Mouse (Mus musculus) ovary, postnatal 36 days (tissue): ENCODE results near the gene Nfib.

ENCODE experiments used
- DNase-seq: peaks from one replicate; pipeline ENCODE4 v3.0.0; 2022; ENCODE audit warnings: low spot score, mixed read lengths

The Nfib gene

DNA sequence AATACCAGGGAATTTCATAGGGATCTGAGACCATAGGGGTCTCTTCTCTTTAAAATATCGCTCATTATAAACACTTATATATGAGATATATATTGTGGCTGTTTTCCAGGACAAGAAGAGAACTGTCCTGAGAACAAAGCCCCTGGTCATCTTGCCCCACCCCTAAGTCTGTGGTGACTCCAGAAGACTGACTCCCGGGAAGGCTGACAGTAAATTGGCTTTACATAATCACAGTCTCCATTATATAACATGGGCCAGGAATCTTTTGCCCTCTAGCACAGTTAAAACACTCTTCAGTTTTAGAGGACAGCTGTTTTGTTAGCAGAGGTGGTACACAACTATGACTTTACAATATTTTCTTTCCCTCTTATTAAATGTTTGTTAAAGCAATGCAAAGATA, 315.0 kb downstream of the Nfib start:
- DNase-seq = no peak

DNA sequence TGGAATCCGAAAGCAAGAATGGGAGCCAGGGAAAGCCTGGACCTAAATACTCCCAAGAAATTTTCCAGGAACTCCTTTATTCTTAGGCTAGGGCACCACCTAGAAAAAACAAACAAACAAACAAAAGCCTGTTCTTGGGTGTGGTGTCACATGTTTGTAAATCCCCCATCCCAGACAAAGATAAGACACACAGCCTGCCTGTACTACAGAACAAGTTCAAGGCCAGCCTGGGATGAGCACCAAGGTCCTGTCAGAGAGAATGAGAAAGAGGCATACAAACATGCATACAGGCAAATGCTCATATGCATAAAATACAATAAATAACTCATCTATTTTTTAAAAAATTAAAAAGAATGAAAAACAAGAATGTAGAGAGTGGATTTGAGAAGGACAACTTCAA, 315.7 kb downstream of the Nfib start:
- DNase-seq = no peak

DNA sequence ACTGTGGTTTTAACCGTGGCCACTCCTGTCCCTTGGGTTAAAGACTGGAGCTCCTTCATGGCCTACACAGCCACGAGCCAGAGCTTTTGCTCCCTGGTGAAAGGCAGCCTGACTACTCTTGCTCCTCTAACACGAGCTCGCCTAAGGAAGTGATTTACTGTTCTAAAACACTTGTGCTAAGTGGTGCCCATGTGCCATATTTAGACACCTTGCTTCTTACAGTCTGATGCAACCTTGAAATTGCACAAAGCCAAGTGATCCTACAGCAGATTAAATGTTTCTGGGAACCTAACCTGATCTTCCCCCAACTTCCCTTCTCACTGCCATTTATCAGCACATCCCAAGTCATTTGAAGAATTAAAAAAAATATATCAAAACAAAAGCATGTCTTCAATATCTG, 317.9 kb downstream of the Nfib start:
- DNase-seq = no peak

DNA sequence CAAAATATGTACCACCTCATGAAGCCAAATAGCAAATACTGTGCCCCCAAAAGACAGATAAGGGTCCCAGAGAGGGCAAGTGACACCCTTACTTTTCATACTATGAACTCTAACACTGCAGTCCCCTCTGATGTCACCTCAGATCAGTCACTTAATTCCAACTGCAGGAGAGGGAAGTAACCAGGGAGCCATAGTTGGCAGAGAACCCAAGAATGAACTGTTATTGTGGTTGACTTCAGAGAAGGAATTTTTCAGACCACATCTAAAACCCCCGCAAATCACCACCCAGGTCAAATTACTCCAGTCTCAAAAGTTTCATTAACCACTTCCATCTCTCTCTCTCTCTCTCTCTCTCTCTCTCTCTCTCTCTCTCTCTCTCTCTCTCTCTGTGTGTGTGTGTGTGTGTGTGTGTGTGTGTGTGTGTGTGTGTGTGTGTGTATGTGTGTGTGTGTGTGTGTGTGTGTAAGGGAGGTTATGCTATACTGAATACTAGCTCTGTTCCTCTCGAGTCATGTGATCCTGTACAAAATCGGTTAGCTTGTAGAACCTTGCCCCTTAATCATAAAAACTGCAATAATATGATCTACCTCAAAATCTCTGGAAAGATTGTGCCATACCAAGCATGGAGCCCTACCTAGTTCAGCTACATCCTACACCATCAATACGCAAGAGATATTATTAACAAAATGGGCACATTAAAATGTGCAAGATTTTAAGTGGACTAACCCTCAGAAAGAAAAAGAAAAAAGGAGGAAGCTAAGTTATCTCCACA, 319.1 kb downstream of the Nfib start:
- no peak for DNase-seq

DNA sequence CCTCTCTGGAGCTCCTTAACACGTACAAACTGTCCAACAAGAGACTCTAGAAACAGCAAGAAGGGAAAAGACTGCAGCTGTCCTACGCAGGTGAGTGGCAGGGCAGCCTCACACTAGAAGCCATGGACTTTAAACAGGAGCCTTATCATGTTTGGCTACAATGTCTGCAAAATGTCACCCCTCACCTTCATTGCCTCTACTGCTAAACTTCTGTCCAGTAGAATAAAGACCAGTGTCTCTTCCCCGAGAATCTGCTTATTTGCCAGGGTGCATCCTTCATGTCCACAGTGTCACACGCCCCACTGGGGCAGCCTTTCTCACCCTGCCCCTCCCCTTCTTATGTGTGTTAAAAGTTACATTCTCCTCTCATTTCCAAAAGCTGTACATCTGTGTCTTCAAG, 319.9 kb downstream of the Nfib start:
- DNase-seq = no peak

DNA sequence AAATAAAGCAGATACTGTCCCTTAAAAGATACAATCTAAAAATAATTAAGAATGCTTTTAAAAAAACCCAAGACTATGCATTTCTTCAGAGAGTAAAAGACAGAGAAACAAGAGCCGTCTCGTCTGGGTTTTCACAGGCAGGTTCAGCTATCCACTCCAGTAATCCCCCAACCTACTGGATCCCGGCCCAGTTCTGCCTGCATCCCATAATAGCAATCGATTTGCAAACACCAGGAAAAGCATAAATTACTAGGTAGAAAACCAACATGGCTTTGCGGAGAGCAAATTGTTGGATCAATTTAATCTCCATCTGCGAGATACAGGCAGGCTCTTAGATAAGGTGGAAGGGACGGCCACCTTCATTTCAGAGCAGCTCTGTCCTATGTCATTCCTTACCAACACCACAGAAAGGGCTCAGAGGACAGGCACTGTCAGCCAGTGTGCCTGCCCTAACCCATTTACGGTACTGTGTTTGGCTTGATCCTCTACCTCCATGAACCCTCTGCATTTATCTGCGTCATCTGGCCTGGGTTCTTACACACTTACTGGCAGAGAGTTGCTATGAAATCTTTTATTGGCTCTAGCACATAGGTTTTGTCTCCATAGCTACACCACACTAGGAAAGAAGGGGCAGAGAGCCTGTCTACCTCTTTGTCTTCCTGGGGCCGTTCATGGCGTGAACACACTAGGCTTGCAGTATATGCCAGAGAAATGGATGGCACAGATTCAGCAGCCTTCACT, 321.4 kb downstream of the Nfib start:
- no peak for DNase-seq

DNA sequence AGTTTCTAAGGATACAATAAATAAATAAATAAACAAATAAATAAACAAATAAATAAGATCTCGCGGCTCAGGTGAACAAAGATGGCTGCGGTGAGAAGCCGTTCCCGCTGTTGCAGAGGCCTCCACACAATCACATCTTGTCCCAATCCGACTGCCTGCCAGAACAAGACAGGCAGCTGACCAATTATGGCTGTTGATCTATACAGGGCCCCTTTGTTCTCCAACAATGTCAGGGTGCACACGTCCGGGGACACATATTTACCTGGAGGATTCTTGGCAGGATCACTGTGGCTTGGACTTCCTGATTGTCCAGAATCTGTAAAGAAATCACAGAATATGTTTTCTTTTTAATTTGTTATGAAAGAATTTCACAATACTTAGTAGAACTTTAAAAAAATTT, 322.2 kb downstream of the Nfib start:
- DNase-seq = no peak

DNA sequence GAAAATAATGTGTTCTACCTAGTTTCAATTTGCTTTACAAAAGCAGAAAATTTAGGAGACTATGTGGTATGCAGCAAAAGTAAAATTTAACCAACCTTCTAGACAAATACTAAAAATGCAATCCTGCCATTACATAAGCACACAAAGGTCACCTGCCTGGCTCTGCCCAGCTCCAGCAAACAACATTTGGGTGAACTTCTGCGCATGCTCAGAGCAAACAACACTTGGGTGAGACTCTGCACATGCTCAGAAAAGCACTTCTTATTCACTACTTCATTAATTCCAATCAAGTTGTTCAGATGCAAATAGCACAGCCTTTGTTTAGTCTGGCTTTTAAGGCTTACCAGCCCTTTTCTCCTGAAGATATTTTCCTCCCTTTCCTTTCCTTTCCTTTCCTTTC, 323.8 kb downstream of the Nfib start:
- DNase-seq = no peak

DNA sequence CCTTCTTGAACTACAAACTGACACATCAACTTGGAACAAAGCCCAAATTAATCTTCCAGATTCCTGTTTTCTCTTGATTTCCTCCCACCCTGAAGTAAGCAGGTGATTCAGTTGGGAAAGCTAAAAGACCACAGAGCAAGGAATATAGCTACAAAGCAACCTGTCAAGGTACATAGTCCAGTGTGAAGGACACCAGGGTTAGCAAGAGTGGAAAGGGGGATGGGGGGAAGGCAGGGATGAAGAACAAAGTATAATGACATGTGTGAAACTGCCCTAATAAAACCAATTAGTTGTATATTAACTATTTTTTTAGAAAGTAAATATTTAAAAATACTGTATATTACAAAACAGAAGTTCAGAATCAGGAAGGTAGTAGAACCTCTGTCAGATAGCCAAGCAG, 325.0 kb downstream of the Nfib start:
- DNase-seq = no peak

DNA sequence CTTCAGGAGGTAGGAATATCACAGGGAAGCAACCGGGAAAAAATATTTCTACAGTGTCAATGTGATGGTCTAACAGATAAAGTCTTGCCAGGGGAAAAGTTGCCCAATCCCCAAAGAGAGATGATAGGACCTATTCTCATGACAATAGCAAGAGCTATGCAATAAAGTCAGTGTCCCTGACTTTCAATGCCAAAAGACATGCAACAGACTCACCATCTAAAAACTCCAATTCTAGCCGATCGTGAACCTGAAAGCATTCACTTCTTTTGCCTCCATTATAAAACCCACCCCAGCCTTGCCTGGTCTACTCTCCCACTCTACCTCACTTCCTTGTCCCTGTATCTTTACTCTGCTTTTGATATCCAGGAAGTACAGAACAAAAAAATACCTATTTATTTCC, 327.5 kb downstream of the Nfib start:
- DNase-seq = no peak

DNA sequence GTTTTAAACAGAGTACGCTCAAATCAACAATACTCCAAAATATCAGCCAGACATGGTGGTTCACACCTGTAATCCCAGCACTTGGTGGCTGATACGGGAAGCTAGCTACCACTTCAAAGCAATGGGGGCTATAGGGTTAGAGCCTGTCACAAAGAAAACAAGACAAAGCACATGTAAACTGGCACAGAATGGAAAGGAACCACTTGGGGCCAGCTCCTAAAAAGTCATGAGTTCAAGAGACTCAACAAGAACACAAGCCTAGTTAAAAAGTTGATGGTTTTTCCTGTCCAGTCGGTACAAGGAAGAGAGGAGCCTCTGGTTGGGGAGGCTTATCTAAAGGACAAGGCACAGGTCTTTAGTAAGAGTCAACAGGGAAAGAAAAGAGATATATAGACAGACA, 327.9 kb downstream of the Nfib start:
- DNase-seq = no peak

DNA sequence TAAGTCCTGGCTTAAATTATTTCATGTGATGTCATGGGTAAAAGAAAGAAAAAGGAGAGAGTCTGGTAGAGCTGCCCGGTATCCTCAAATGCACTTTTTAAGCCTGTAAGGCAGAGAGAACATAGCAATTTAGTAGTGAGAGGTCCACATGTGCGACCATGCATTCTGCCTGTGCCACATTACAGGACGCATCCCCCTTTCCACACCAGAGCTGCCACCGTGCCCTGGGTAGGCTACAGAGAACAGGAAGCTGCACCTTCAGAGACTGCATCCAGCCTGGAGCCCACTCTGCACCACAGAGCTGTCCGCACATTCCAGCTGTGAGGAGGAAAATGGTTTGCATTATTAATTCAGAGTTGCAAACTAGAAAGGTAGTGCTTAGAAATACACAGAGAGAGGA, 331.0 kb downstream of the Nfib start:
- DNase-seq = no peak

DNA sequence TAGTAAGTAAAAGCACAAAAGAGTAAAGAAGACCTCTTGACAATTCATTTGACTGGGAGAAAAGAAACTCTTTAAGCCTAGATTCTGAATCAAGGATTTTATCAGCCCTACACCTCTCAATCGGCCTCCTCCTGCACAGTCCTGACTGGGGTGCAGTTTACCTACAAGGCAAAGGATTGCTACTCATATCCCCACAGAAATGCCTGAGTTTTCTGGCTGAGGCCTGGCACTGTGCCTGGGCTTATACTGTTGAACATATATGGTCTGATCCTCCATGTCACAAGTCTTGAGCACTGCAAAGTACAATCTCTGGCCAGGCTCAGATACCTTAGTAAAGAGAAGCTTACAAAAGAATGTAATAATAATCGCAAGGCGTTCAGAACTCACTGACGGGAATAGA, 333.3 kb downstream of the Nfib start:
- DNase-seq = no peak

DNA sequence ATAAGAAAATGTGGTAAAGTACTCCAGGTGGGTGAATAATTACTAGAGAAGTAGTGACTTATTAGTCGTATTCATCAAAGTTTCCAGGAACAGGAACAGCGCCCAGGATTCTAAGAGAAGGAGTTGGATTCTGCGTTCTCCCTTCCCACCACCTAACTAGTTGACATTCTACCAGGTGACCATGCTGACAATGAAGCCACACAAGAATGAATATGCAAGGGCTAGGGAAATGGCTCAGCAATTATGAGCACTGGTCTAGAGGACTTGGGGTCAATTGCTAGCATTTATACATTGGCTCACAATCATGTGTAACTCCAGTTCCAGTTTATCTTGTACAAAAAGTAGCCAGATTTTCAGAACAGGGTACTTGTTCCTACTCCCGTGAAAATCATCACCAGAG, 334.1 kb downstream of the Nfib start:
- no peak for DNase-seq

DNA sequence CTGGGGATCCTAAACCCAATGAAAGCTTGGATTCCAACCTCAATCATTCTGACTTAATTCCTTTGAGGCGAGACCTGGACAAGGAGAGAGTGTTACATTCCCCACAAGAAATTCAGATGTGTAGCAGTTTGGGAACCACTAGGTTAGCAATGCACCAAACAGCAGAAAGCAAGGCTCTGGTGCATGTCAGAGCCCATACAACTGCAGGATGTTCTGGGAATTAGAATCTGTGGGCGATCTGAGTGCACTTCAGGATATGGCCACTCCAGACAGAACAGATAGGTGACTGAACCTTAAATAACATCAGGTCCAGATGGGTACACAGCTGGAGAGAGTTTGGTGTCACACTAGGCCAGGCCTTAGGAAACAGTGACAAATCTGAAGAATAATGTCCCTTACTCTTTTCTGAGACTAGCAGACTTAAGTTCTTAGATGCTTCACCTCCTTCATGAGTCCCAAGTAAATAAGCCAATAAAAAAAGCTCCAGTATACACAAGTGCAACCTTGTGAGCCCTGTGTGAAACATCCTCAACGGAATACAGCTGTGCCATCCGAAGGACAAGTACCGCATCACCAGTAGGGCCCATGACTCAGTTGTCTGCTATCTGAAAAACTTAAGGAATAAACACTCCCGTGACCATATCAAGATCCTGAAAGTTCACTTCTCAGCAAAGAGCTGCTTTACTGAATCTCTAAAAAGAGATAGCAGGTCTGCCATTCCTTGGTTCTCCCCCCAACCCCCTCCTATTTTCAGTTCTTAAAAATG, 336.4 kb downstream of the Nfib start:
- no peak for DNase-seq

DNA sequence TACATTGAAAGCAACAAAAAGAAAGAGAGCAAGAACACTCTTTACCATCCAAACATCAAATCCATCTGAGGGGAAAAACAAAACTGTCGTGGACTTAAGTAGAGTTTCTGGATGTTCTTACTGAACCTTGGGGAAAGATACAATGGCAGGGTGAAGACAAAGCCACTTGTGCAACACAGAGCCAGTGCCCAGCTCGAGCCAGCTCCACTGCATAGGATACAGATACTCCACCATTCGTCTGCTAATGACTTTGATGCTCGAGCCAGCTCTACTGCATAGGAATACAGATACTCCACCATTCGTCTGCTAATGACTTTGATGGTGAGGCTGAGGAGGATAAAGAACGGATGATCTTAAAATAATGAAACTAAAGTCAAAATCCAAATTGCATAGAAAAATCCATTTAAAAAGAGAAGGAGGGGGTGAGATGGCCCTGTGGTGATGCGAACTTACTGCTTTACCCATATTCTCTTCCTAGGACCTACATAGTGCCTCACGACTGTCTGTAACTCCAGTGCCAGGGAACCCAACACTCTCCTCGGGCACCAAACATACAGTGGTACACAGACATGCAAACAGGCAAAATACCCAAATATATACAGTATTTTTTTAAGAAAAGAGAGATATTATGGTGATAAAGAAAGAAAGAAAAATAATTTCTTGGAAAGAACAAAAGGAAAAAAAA, 337.3 kb downstream of the Nfib start:
- no peak for DNase-seq

DNA sequence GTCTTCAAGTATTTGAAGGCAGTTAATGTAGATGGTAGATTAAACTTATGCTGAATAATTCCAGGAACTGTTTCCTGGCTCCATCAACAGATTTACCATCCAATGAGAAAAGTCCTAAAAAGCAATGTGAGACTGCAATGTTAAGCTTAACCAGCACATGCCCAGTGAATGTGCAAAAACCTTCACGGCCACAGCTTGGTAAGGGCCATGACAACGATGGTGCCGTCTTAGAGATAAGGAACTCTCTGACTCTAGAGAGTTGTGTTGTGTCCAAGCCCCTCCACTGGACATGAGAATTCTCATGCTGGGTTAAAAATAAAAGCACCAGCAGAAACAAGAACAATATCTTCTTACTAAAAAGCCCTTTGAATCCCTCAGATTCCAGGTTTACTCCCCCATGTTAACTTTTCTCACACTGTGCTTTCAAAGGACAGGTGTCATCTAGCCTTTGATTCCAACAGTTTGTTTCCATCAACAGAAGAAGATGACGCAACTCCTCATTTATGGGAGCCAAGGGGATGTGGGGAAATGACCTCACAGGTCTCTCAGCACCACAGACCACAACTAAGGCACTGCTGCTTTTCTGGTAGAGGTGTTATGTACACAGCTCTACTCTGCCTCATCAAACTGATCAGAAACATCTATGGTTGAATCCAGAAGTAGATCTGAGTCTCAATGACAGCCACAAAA, 340.7 kb downstream of the Nfib start:
- DNase-seq = no peak

DNA sequence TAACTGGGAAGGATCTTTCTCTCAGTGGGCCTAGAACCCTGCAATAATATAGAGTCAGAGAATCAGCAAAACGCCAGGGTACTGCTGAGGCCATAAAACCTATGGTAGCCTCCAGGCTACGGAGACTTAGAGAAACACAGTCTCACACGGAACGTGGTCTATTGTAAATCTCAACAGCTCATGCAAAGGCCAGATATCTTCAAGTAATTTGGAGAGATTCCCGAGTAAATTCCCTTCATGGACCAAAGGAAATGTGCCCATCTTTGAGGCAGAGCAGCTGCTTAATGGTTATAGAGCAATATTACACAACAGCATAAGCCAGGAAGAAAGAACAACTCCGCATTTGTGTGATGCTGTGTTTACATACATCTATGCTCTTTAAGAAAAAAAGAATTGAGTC, 341.6 kb downstream of the Nfib start:
- no peak for DNase-seq

DNA sequence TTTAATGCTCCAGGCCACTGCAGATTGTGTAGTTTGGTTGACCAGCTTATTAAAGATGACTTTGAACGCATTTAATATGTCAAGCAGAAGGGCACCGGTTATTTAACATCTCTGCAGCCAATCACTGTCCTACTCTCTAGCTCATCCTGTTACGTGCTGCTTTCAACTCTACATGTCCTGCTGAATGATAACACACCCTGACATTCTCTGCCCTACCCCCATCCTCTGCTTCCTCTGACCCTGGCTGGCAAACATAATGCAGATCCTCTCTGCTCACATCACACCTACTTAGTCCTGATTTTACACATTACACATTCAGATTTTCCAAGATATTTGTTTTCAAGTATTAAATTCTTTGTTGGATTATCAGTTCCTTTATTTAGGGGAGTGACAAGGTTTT, 343.3 kb downstream of the Nfib start:
- no peak for DNase-seq

DNA sequence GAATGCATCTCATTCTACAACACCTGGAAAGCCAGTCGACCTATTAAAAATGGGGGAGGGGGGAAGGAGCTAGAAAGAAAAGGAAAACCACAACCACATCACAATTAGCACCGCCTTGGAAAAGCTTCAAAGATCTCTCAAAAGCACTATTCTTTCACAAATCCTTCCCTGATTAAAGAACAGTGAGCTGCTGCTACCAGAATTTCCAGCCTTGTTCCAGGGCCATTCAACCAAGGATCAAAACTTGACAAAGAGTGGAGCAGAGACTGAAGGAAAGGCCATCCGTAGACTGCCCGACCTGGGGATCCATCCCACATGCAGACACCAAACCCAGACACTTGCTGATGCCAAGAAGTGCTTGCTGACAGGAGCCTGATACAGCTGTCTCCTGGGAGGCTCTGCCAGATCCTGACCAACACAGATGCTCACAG, 345.5 kb downstream of the Nfib start:
- no peak for DNase-seq

DNA sequence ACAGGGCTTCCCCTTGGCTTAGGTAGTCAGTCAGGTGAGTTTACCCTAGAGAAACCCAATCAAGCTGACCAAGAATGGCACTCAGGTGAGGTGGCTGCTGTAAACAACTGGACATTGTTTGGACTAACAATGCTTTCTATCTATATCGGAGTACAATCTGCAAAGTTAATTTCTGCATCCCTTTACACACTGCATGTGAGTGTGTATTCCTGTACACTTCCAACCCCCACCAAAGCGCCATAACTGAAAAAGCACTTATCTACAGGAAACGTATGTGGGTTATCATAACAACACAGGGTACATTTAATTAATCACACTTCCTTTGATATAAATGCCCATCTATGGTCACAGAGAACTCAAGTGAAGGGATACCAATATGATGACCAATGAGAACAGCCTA, 346.4 kb downstream of the Nfib start:
- no peak for DNase-seq

DNA sequence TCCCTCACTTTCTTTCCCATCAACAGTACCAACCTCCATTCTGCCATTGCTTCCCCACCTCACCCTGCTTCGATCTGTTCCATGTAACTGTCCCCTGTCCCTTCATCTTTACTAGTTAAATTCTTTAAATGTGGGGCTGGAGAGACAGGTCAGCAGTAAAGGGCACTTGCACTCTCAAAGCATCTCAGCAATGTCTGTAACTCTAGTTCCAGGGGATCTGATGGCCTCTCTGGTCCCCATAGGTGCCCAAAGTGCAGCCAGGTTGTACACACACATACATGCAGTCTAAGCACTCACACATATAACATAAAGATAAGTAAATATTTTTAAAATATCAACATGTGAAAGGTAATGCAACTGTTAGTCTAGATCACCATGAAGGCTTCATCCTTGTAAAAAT, 356.5 kb downstream of the Nfib start:
- no peak for DNase-seq
